Mouse (Mus musculus) stomach, embryonic 14.5 days (tissue): ENCODE measurements around the gene Kif13a. TPM values are rescaled to one million over a fixed set of nuclear protein-coding genes. Genes with fewer than 3 reads are reported as not detected.
A peak's percentile ranks its signal among the peaks of the same experiment; 100 is the strongest.

Source experiments
- ATAC-seq: fragments of 200-750 bp; cut with Nextera tagmentation; 2 replicates; pipeline ENCODE4 v1.8.0; 2017; ENCODE audit warnings: low read depth, moderate TSS enrichment; ENCODE audit not compliant: insufficient number of reproducible peaks, insufficient read depth, low FRiP score
- H3K27ac ChIP-seq: fragments of 300-500 bp; sonication (generic); 2 replicates; pipeline ENCODE4 v1.5.1; 2014; ENCODE audit warnings: mild to moderate bottlenecking, low read length, moderate library complexity, mixed read lengths
- H3K27me3 ChIP-seq: fragments of 300-500 bp; sonication (generic); 2 replicates; pipeline ENCODE4 v1.6.1; 2014; ENCODE audit warnings: low read length, control low read depth, mixed read lengths; ENCODE audit not compliant: control insufficient read depth, insufficient read depth
- H3K36me3 ChIP-seq: fragments of 300-500 bp; sonication (generic); 2 replicates; pipeline ENCODE4 v1.6.1; 2014; ENCODE audit warnings: mild to moderate bottlenecking, control low read depth, low read length, moderate library complexity, mixed read lengths; ENCODE audit not compliant: control insufficient read depth, insufficient read depth
- H3K4me1 ChIP-seq: fragments of 300-500 bp; sonication (generic); 2 replicates; pipeline ENCODE4 v1.6.1; 2014; ENCODE audit warnings: low read length, control low read depth, mixed read lengths; ENCODE audit not compliant: control insufficient read depth, insufficient read depth
- H3K4me2 ChIP-seq: fragments of 300-500 bp; sonication (generic); replicated peaks from 2 replicates; pipeline ENCODE4 v1.6.1; 2014; ENCODE audit warnings: low read depth, low read length, control low read depth
- H3K4me3 ChIP-seq: fragments of 300-500 bp; sonication (generic); 2 replicates; pipeline ENCODE4 v1.5.1; 2014; ENCODE audit warnings: low read depth, low read length, control low read depth
- H3K9ac ChIP-seq: fragments of 300-500 bp; sonication (generic); replicated peaks from 2 replicates; pipeline ENCODE4 v1.6.1; 2014; ENCODE audit warnings: low read depth, mild to moderate bottlenecking, control low read depth, low read length, moderate library complexity, mixed read lengths
- H3K9me3 ChIP-seq: fragments of 300-500 bp; sonication (generic); 2 replicates; pipeline ENCODE4 v1.6.1; 2016; ENCODE audit warnings: low read depth, low read length, control low read depth; ENCODE audit not compliant: control insufficient read depth
- WGBS: fragments of 180-500 bp; shearing (Covaris S2); extraction: QIAGEN DNeasy Blood & Tissue Kit; methylation state at CpG from one replicate; pipeline ENCODE4 v1.1.7; 2014; 5-methylcytosine and 5-hydroxymethylcytosine counted together
- polyA plus RNA-seq: library from polyadenylated mRNA; unstranded; fragments of >200 nt; fragmentation: Nextera tagmentation; extraction: Ambion mirVana; gene quantifications from 2 replicates; pipeline ENCODE4 v1.2.1, GENCODE M21; 2014

Kif13a gene
- polyA plus RNA-seq, 1 experiment from 2014 or later: 14.8 TPM

DNA sequence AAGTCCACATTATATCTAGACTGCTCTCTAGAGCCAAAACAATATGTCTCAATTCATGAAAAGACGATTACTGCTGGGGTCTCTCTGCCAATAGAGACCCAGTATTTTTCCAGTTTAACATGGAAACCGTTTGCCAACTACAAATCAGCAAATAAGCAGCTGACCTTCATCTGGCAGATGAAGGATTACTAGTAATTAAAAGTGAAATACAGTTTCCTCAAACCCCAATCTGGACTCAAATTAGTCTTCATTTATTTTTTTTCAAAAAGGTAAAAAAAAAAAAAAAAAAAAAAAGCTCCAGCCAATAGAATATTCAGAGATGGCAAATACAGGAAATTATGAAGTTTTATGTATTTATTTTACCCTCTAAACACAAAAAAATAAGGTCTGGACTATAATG lies 199.7 kb downstream of the Kif13a start:
- WGBS: 79% methylated on average over 2 of the region's 2 CpGs
- ATAC-seq: no peak

DNA sequence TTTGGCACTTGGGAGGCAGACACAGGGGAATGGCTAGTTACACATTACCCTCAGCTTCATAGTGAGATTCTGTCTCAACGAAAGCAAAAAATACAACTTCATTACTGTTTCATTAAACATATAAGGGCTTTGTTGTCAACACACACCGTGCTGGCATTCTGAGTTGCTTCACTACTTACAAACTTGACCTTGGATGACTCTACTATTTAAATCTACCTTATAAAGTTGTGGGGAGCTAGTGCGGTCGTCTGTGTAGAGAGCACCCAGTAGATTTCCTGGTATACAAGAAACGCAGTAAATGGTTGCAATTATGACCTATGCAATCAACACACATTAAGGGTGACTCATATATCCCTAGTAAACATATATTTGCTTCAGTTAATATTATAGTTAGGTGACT lies 201.3 kb downstream of the Kif13a start:
- peak overlapping the region; percentile 92 for H3K4me3 ChIP-seq

More for the DNA sequence above, 199.7 kb downstream of the Kif13a start:
- Histone ChIP-seq H3K4me2 (no peak overlapping the region), H3K9ac (no peak overlapping the region), H3K4me1 (no peaks in the 10 kb centered on the region), H3K27me3 (no peaks in the 10 kb centered on the region), H3K36me3 (no peaks in the 10 kb centered on the region), H3K27ac (no peak overlapping the region), H3K9me3 (no peaks in the 10 kb centered on the region), H3K4me3 (no peak overlapping the region)

DNA sequence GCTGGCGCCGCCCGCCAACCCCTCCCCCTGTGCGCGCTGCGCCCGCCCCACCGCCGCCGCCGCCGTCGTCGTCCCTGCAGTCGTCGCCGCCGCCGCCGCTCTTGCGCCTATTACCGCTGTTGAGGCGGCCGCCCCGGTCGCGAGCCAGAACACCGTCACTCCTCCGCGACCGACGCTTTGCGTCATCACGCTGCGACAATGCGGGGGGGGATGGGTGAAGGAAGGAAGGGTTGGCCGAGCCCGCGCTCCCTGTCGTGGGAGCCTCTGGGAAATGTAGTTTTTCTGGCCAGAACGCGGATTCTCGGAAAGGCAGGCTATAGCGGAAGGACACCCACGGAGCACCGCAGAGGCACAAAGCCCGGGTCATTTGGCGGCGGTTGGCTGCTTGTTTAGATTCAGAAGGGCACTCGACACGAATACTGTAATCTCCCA lies 201.8 kb downstream of the Kif13a start, which contains the start of gene Nup153:
Gene Nup153 (minus strand): TSS at position 104 of the 432 bp plus-strand sequence.
- H3K27ac ChIP-seq: peak within 1 kb of the TSS; percentile 98
- H3K36me3 ChIP-seq: no peaks in the 10 kb centered on the region
- under 1% methylated on average over 51 of the region's 51 CpGs for WGBS
- peak within 1 kb of the TSS; percentile 95 for H3K9ac ChIP-seq
- peaks cover 6% of the 10 kb centered on the region; the same call in 1 of the 2 replicates for H3K4me1 ChIP-seq
- H3K4me2 ChIP-seq: peak within 1 kb of the TSS; percentile 60
- H3K27me3 ChIP-seq: no peaks in the 10 kb centered on the region
- peak within 1 kb of the TSS; percentile 92 for H3K4me3 ChIP-seq
- no peaks in the 10 kb centered on the region for H3K9me3 ChIP-seq
- ATAC-seq: peak; percentile 91

More for the DNA sequence above, 201.3 kb downstream of the Kif13a start:
- Histone ChIP-seq H3K27ac (peak overlapping the region; percentile 33; the same call in 1 of the 2 replicates), H3K27me3 (no peaks in the 10 kb centered on the region), H3K9ac (peak overlapping the region; percentile 25; the same call in 1 of the 2 replicates), H3K9me3 (no peaks in the 10 kb centered on the region), H3K4me1 (peaks cover 6% of the 10 kb centered on the region; the same call in 1 of the 2 replicates), H3K36me3 (no peaks in the 10 kb centered on the region), H3K4me2 (peak overlapping the region; percentile 60)
- WGBS: 35% methylated on average over 5 of the region's 5 CpGs
- ATAC-seq: no peak

DNA sequence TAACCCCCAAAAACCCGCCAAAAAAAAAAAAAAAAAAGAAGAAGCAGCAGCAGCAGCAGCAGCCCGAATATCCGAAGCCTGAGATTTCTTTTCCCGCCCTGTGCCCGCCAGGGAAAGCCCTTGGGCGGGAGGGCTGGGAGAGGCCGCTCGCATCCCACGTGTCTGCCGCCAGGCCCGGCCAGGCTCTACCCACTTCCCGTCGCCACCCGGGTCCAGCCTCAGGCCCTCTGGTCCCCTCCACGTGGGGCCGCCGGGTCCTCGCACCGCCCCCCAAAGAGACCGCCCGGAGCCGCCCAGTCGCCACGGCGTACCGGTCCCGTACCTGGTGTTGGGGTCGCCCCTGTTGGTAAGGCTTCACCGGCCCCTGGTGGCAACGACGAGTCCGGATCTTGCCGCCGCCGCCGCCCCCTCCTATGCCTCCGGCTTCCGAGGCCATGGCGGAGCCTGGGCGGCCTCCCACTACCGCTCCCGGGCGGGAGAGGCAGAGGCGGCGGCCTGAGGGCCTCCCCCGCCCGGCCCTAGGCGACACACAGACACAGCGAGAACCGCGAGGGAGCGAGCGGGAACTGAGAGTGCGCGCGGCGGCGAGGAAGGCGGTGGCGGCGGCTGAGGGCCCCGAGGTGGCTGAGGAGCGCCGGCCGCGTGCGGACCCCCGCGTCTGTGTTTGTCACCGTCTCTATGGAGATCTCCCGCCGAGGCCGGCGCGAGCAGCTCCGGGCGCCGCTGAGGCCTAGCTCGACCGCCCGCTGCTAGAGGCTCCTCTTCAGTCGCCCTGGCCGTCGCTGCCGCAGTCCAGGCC lies 202.4 kb downstream of the Kif13a start:
- H3K4me3 ChIP-seq: peak overlapping the region; percentile 92
- no peaks in the 10 kb centered on the region for H3K9me3 ChIP-seq
- ATAC-seq: peak; percentile 80
- H3K4me1 ChIP-seq: peaks cover 6% of the 10 kb centered on the region; the same call in 1 of the 2 replicates
- H3K4me2 ChIP-seq: peak overlapping the region; percentile 51
- no peaks in the 10 kb centered on the region for H3K27me3 ChIP-seq
- no peaks in the 10 kb centered on the region for H3K36me3 ChIP-seq
- H3K9ac ChIP-seq: peak overlapping the region; percentile 95
- peak overlapping the region; percentile 98 for H3K27ac ChIP-seq
- under 1% methylated on average over 81 of the region's 85 CpGs for WGBS

DNA sequence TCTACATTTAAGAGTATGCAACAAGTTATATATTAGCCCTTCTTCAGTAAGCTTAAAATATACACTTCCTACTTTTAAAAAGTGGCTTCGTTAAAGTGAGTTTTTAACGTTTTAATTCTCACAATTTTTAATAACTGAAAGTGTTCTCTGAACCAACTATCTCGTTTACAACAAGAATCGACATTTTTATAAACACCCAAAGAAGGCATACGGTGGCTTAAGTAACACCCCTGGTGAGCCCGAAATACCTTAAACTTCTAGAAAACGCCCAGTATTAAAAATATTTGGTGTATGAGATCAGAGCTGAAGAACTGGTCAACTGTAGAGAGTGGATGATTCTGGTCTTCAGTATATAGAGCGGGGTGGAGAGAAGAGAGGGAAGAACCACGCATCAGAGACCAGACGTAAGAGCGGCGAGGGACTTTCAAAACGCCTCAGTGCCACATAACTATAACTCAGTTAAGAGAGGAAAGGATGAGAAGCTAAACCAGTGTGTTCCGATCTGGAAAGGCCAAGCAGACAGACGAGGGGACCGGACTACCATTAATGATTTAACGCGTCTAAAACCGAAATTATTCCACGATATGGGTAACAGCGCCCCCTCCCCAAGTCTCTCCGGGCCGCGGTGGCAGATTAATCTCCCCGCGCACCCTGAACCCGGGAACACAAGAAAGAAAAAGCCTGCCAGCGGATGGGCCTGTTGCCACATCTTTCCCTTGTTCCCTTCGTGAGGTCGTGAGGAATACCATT lies 203.2 kb downstream of the Kif13a start:
- H3K27me3 ChIP-seq: no peaks in the 10 kb centered on the region
- WGBS: under 1% methylated on average over 30 of the region's 30 CpGs
- peak overlapping the region; percentile 51 for H3K4me2 ChIP-seq
- peak overlapping the region; percentile 92 for H3K4me3 ChIP-seq
- no peaks in the 10 kb centered on the region for H3K36me3 ChIP-seq
- H3K9ac ChIP-seq: peak overlapping the region; percentile 95
- peak overlapping the region; percentile 98 for H3K27ac ChIP-seq
- H3K9me3 ChIP-seq: no peaks in the 10 kb centered on the region
- peaks cover 6% of the 10 kb centered on the region; the same call in 1 of the 2 replicates for H3K4me1 ChIP-seq
- ATAC-seq: no peak

DNA sequence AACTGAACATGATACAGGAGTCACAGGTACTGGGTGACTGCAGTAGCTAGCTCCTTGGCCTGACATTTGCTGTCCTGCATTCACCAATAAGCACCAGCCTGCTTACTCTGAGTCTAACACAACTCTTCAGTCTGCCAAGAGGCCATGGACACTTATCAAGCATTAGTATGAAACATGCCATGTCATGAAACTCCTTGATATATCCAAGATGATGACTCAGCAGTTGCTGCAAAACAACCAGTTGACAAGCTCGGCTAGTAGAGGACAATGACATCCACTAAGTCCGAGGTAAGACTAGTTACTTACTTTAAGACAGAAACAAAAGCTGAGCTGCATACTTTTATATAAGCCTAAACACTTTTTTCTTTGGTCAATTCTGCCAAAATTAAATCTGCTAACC lies 204.4 kb downstream of the Kif13a start:
- 28% methylated on average over 2 of the region's 2 CpGs for WGBS
- H3K9ac ChIP-seq: peak overlapping the region; percentile 10; the same call in 1 of the 2 replicates
- H3K36me3 ChIP-seq: no peaks in the 10 kb centered on the region
- peak overlapping the region; percentile 51; the same call in 1 of the 2 replicates for H3K4me2 ChIP-seq
- H3K27ac ChIP-seq: no peak overlapping the region
- peaks cover 6% of the 10 kb centered on the region; the same call in 1 of the 2 replicates for H3K4me1 ChIP-seq
- H3K9me3 ChIP-seq: no peaks in the 10 kb centered on the region
- H3K4me3 ChIP-seq: no peak overlapping the region
- ATAC-seq: no peak
- no peaks in the 10 kb centered on the region for H3K27me3 ChIP-seq

DNA sequence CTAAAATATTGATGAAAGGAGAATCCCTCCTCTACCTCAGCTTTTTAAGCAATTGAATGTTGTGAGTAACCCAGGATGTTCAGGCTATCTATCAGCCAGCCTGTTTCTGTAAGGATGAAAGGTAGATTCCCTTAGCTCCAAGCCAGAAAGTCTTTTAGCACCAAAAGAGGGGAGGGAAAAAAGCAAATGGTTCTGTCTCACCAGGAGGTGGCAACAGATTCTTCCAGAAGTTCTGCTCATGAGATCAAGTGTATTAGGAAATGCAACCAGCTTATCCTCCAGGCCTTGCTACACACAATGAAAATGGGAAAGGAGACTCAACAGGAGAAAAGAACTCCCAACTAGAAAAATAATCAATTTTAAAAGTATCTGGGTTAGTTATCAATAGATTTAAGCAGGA lies 205.3 kb downstream of the Kif13a start:
- ATAC-seq: no peak
- Histone ChIP-seq H3K4me1 (peaks cover 6% of the 10 kb centered on the region; the same call in 1 of the 2 replicates), H3K27ac (no peak overlapping the region), H3K27me3 (no peaks in the 10 kb centered on the region), H3K36me3 (no peaks in the 10 kb centered on the region), H3K4me2 (no peak overlapping the region), H3K4me3 (no peak overlapping the region), H3K9me3 (no peaks in the 10 kb centered on the region), H3K9ac (no peak overlapping the region)

DNA sequence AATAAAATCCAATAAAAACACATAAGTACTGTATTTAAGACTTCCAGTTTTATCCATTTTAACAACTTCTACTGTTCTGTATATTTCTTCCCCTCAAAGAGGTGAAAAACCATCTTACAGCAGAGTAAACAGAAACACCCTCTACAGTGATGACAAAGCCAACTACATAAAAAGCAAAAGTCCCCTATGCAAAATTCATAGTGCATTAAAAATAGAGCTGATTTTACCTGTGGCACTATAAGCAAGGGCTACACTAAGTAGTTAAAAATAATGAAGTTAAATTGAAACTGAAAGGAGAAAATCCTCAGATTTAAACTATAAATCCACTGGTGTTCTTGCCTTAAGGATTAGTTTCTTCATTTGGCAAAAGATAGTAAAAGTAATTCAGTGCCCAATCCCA lies 208.7 kb downstream of the Kif13a start:
- Histone ChIP-seq H3K9ac (no peak overlapping the region), H3K9me3 (no peaks in the 10 kb centered on the region), H3K4me2 (no peak overlapping the region), H3K27ac (no peak overlapping the region), H3K4me1 (peaks cover 6% of the 10 kb centered on the region; the same call in 1 of the 2 replicates), H3K27me3 (no peaks in the 10 kb centered on the region), H3K36me3 (peaks cover 5% of the 10 kb centered on the region; the same call in 1 of the 2 replicates), H3K4me3 (no peak overlapping the region)
- ATAC-seq: no peak
